Mouse (Mus musculus): ENCODE data around the gene Arhgap18. TPM values are rescaled to one million over a fixed set of nuclear protein-coding genes. Genes with fewer than 3 reads are reported as not detected.
A peak's percentile ranks its signal among the peaks of the same experiment; 100 is the strongest.

Arhgap18 gene
- total RNA-seq, 2 experiments from 2014 or later: 51.4 to 64.6 TPM

GRCm38 (mm10) chr10:26774266-26774665 is 21.0 kb downstream of the Arhgap18 start:
- DNase-seq (ENCODE audit: low spot score in 2 of 2): no peak

GRCm38 (mm10) chr10:26776443-26776842 is 23.2 kb downstream of the Arhgap18 start:
- no peak for DNase-seq (ENCODE audit: low spot score in 2 of 2)

- no peak for DNase-seq (ENCODE audit: low spot score in 2 of 2)
These were observed 27.4 kb downstream of the Arhgap18 start for GRCm38 (mm10) chr10:26780581-26780980.

- DNase-seq (ENCODE audit: low spot score in 2 of 2): no peak
These were observed 36.5 kb downstream of the Arhgap18 start for GRCm38 (mm10) chr10:26789680-26790079.

- DNase-seq (ENCODE audit: low spot score in 2 of 2): no peak
These were observed 38.6 kb downstream of the Arhgap18 start for GRCm38 (mm10) chr10:26791810-26792209.

GRCm38 (mm10) chr10:26793013-26793412 is 39.8 kb downstream of the Arhgap18 start:
- no peak for DNase-seq (ENCODE audit: low spot score in 2 of 2)

- no peak for DNase-seq (ENCODE audit: low spot score in 2 of 2)
These were observed 43.4 kb downstream of the Arhgap18 start for GRCm38 (mm10) chr10:26796432-26797286.

- no peak for DNase-seq (ENCODE audit: low spot score in 2 of 2)
These were observed 44.1 kb downstream of the Arhgap18 start for GRCm38 (mm10) chr10:26797287-26797672.

- no peak for DNase-seq (ENCODE audit: low spot score in 2 of 2)
These were observed 45.7 kb downstream of the Arhgap18 start for GRCm38 (mm10) chr10:26798752-26799411.

- peak in 1 of 2 experiments; percentile 49 for DNase-seq (ENCODE audit: low spot score in 2 of 2)
These were observed 46.4 kb downstream of the Arhgap18 start for GRCm38 (mm10) chr10:26799562-26800051.

GRCm38 (mm10) chr10:26804351-26804983 is 51.2 kb downstream of the Arhgap18 start:
- no peak for DNase-seq (ENCODE audit: low spot score in 2 of 2)

- DNase-seq (ENCODE audit: low spot score in 2 of 2): no peak
These were observed 51.8 kb downstream of the Arhgap18 start for GRCm38 (mm10) chr10:26805007-26805406.

GRCm38 (mm10) chr10:26806092-26806491 is 52.9 kb downstream of the Arhgap18 start:
- DNase-seq (ENCODE audit: low spot score in 2 of 2): no peak

GRCm38 (mm10) chr10:26810059-26810458 is 56.8 kb downstream of the Arhgap18 start:
- DNase-seq (ENCODE audit: low spot score in 2 of 2): no peak

- DNase-seq (ENCODE audit: low spot score in 2 of 2): no peak
These were observed 57.6 kb downstream of the Arhgap18 start for GRCm38 (mm10) chr10:26810810-26811209.

- DNase-seq (ENCODE audit: low spot score in 2 of 2): no peak
These were observed 58.1 kb downstream of the Arhgap18 start for GRCm38 (mm10) chr10:26811342-26811741.

- DNase-seq (ENCODE audit: low spot score in 2 of 2): no peak
These were observed 62.4 kb downstream of the Arhgap18 start for GRCm38 (mm10) chr10:26815646-26816045.

- DNase-seq (ENCODE audit: low spot score in 2 of 2): no peak
These were observed 67.1 kb downstream of the Arhgap18 start for GRCm38 (mm10) chr10:26820326-26820725.

- DNase-seq (ENCODE audit: low spot score in 2 of 2): no peak
These were observed 67.7 kb downstream of the Arhgap18 start for GRCm38 (mm10) chr10:26820936-26821335.

- no peak for DNase-seq (ENCODE audit: low spot score in 2 of 2)
These were observed 70.8 kb downstream of the Arhgap18 start for GRCm38 (mm10) chr10:26823997-26824396.

GRCm38 (mm10) chr10:26825246-26825889 is 72.1 kb downstream of the Arhgap18 start:
- no peak for DNase-seq (ENCODE audit: low spot score in 2 of 2)

All from adrenal gland, postnatal 4 days (tissue).